Mouse (Mus musculus) neural tube, embryonic 10.5 days (tissue): Measurements from ENCODE around the gene Flywch2.
"Not testable (repeated sequence)": the region's sequence is repeated elsewhere in the genome, so short reads cannot be mapped to it uniquely, and the experiment has no call there.

Source experiments
- DNase-seq: peaks from one replicate; pipeline ENCODE4 v3.0.0-alpha.2; 2017; ENCODE audit warnings: low spot score; ENCODE audit errors: extremely low spot score

Gene Flywch2

DNA sequence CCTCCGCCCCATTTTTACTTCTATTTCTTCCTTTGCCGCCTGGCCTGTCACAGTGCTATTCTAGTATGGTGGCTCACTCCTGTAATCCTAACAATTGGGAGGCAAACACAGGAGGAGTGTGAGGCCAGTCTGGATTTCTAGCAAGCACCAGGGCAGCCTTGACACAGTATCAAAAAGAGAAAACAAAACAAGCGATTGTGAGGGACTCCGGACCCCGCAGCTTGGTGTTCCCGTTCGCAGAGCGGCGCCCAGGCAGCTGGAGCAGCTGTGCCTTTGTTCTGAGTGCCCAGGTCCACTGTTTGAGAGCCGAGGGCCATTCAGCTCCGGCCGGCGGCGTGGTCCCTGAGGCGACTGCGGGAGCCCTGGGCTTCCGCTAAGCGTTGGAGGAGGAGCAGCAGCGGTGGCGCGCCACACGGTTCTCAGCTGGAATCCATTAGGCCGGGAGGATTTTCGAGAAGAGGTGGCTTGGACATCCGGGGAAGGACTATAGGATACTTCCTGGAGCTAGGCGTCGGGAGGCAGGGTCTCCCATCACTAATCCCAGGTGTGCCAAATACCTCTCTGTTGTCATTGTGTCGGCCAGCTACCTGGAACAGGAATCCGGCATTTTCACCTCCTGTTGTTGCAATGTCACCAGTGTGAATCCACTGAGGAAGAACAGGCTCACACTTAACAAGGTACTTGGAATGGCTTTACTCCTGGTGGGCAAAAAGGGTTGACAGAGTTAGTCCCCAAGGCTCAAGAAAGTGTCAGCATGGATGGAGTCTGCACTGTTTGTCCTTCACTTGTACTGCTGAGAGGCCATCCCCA, 4.6 kb upstream of the Flywch2 start, which contains the start of gene Srrm2:
Gene Srrm2, plus strand, starts transcription at position 264 of the 810 bp plus-strand sequence.
- peak; percentile 83 for DNase-seq

DNA sequence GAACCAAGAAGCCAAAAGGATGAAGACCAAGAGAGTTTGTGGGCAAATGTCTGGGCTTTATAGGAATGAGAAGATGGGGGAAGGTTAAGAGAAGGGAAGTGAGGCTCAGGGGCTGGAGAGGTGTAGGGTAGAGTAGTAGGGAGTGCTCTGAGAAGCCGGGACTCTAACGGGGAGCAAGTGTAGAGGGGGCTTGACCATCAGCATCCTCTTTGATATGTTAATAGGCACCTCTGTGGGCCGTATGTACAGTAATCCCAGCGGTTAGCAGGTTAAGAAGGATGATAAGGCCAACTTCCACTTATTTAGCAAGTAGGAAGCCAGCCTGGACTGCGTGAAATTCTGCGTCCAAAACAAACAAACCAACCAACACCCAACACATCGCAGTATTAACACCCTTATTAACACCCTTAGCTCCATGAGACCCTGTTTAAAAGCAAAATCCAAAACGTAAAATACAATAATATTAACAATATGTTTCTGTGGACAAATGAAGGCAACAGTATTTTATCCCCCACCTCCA, 3.9 kb upstream of the Flywch2 start:
- no peak for DNase-seq

DNA sequence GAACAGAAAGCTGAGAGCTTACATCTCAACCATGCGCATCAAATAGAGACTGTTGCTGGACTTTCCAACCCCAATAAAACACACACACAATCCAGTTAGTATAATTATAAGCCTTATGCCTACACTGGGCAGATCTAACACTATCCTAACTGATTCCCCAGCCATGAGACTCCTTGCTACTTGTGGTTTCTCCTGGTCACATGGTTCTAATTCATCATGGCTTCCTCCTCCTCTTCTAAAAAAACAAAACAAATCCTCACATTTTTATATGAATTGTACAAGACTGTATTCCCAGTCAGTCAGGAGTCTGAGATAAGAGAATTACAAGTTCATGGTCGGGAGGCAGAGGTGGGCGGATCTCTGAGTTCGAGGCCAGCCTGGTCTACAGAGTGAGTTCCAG, 3.1 kb upstream of the Flywch2 start:
- DNase-seq = no peak

DNA sequence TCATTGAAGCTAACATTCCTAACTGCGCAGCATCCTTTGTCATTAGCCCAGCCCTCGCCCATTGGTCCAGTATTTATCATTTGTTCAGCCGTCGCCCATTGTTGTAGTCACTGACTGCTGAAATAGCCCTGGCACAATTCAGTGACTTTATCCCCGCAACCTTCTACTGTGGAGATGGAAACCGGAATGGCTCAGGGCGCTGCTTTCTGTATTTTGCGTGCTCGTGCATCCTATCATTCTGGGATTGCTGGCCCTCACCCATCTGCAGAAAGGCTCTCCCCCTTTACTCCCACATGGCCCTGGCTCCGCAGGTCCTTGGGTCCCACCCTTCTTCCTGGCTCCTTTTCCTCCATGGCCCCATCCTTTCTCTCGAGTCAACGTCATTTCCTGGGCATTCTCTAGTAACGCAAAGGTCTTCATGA, 640 bp upstream of the Flywch2 start:
- peak; percentile 44 for DNase-seq

DNA sequence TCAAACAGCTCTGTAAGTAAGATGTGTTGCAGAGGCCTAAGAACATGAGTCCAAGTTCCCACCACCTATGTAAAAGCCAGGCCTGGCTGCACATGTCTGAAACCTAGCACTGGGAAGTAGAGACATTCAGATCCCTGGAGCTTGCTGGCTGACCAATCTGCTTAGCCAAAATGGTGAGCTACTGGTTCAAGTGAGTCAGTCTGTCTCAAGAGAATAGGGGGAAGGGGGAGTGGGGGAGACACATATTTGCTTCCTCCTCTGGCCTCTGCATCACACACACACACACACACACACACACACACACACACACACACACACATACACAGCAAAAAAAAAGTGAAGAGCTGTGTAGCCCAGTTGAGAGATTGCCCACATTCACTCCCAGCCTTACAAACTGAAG, 2.5 kb downstream of the Flywch2 start:
- no peak for DNase-seq

DNA sequence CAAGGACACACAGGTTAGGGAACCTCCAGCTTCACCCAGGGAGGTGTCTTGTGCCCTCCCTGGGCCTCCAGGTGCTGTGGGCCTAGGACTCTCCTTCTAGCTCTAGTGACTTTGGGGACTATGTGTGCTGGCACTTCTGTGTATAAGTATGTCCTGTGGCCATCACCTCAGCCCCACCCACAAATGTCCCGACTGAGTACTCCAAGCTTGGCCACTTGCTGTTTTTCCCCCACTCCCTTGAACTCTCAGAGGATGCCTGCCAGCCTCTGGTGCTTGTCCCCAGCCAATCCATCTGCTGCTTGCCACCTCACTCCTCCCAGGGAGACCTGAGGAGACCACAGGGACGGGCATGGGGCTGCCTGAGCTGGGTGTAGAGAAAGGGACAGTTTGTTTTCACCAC, 7.4 kb downstream of the Flywch2 start:
- DNase-seq = no peak

DNA sequence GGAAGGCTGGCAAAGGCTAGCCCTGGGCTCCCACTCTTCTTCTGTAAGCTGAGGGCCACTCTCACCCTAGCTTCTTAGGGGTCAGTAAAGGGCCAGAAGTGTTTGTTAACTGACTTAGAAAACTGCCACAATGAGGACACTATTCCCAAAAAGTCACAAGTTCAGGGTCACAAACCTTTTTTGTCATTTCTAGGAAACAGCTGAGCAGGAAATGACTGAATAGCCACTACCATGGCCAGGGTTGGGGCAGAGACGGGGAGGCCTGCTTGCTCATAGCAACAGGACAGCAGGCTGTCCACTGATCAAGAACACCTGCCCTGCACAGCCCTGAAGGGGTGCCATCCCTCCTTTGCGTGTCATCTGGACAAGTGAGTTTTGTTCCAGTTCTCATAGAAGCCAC, 8.7 kb downstream of the Flywch2 start:
- no peak for DNase-seq

DNA sequence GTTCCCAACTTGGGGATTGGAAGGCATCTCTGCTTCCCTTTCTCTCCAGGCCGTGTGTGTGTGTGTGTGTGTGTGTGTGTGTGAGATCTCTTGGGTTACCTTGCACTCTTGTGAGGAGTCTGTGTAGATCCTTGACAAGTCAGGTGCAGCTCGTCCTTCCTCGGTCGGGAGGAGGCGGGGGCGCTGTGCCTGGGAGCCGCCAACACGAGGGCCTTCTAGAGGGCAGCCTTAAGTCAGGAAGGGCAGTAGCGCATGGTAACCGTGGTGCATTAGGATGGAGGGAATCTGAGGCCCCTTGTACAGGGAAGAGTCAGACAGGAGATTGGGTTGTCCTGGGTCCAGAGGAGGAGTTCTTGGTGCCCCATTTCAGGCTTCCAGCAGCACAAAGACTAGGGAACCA, 9.7 kb downstream of the Flywch2 start:
- no peak for DNase-seq

DNA sequence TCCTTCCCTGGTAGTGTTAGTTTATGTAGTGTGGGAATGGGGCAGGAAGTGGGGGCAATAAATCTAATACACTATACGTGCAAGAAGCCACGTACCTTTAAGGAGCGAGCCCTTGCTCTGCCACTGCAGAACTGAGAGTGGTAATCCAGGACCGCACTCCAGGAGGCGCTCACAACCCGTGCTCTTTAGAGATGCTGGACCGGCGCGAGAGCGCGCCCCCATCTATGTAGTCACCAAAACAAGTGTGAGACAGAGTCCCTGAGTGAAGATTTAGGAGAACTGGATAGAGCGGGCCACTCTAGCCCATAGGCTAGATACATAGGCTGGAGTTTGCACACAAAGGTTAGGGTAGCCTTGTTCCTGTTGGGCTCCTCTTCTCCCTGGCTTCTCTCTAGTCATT, 11.8 kb downstream of the Flywch2 start:
- peak; percentile 66 for DNase-seq

DNA sequence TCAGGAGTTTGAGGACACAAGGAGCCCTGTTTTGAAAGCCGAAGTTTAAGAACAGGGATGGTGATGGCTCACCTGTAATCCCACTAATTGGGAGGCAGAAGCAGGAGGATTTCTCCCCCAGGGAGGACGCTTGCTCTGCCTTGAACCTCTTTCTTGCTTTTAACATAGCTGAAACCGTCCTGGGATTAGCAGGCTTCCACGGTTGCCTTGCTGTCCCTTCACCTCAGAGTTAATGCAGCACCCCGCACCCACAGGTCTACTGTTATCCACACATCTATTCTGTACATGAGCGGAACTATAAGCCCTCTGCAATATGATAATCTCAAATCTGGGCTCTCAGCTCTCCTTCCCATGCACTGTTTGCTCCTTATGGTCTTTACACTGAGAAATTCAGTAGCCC, 12.2 kb downstream of the Flywch2 start:
- DNase-seq = no peak

DNA sequence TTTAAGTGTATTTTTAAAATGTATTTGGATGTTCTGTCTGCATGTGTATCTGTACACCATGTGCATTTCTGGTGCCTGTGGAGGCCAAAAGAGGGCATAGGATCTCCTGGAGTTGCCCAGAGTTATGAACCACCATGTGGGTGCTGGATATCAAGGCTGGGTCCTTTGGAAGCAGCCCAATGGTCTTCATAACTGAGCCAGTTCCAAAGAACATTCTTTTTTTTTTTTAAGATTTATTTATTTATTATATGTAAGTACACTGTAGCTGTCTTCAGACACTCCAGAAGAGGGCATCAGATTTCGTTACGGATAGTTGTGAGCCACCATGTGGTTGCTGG, 13.7 kb downstream of the Flywch2 start:
- DNase-seq = not testable (repeated sequence)

DNA sequence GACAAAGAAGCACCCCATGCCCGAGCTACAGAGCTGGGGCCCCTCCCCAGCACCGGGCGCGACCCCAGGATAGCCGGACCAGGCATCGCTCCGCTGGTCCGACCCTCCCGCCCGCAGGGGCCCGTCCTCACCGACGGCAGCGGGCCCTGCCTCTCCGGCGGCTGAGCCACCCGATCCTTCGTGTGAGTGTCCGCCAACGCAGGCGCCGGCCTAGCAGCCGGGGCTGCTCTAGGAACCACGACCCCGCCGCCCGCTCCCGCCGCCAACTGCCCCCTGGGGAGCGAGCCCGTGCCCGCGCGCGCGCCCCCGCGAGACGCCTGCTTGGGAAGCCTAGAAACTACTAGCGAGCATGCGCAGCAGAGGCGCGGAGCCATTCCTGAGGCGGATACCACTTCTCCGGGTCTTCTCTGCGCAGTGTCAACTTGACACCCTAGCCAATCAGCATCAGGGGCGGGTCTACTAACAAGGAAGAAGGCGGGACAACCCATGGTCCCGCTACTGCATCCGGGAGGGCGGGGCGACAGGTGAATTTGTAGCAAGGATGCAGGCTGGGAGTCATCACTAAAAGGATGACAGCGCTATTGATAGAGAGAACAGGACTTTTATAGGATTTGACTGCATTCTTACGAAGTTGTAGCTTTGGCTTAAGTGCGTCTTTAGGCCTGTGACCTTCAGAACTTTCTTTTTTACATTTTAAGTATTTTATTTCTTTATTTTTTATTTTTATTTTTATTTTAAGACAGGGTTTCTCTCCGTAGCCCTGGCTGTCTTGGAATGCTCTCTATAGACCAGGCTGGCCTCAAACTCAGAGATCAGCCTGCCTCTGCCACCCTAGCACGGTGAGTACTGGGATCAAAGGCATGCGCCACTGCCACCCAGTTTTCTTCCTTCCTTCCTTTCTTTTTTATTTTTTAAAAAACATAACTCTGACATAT, 14.3 kb downstream of the Flywch2 start, which contains the start of gene Flywch1:
Gene Flywch1, minus strand, starts transcription at position 319 of the 935 bp plus-strand sequence.
- DNase-seq = peak; percentile 100

DNA sequence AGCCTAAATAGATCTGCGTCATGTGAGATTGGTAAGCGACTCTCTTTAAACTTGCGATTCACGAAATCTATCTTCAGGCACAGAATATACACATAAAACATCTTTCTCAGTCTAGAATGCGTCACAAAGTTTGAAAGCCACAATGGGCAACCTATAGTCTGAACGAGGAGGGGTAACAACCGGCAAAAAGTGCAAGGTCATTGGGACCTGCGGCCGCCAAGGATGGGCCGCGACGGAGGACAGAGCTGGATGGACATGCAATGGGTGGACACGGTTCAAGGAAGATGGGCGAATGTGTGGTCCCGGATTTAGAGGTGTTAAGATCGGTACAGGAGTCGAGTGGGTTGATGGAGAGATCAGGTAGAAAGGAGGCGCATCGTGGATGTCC, 15.0 kb downstream of the Flywch2 start:
- no peak for DNase-seq

DNA sequence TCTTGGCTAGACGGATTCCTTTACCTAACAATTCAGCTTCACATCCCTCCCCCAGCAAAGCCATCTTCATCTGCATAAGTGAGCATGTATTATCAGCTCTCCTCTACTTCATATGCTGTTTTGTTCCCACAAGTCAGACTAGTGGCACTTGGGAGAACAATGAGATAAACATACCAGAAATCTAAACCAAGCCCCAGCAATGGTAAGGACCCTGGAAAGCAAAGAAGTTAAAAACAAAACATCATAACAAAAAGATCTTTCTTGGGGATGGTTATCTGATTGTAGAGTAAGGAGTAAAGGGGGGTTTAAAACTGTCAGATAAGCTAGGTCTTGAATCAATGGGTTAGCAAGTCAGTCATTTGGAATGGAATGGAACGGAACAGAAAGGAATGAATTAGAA, 15.4 kb downstream of the Flywch2 start:
- no peak for DNase-seq

DNA sequence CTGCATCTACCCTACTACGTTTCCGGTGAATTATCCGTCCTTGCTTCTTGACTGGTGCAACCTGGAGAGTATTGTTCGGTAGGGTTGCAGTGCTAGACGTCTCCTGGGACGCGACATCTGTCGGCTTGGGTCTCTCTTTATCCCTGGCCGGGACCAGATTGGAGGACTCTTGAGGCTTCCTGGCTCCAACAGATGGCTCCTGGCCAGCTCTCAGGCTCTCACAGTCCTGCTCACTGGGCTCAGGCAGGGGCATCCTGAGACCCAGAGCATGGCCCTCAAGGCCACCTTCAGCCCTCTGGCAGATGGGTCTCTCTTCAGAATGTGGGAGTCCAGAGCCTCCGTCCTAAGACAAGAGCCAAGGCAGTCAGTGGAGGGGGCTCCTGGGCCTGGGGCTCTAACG, 22.9 kb downstream of the Flywch2 start:
- no peak for DNase-seq

DNA sequence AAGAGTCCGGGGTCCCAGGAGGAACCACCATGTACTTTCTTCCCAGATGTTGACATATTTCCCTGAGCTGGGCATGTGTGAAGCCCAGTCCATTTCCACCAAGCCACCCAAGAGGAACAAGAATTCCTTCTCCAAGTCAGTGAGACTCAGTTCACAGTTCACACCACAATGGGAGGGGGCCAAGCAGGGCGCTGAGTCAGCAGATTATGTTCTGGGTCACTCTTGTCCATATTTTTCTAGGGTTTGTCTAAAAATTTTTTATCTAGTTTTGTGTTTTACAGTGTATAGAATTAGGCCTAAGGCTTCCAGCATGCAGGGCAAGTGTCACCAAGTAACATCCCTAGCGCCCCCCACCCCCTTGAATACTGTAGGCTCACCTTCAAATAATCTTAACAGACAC, 24.7 kb downstream of the Flywch2 start:
- DNase-seq = no peak

DNA sequence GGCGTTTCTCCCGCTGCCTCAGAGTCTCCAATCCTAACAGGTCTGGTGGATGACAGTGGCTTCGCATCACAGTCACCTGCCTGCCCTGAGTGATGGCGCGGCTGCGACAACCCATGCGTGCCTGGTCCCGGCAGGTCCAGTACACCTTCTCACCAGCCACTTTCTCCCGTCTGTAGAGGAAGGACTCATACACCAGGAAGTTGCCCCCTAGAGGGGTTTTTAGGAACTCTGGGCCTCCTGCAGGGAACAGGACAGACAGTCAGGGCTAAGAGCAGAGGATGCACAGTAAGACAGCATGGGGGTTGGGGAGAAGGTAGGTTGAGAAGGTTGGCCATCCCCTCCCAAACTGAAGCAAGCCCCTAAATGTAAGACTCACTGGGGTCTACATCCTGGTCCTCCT, 25.6 kb downstream of the Flywch2 start:
- no peak for DNase-seq

DNA sequence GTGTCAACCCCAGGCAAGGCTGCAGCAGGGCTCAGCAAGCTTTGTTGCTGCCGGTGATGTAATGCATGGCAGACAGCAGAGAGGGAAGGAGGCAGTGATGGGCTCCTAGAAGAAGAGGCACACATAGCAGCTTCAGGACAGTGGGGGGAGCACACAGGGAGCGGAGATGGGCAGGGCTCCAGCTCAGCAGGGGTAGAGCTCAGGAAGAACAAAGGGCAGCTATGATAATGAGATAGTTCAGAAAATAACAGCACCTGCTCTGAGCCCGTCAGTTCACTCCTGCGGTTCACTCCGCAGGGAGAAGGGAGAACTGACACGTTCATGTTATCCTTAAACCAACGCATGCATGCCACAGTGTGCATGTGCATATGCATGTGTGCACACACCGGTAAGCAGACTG, 27.1 kb downstream of the Flywch2 start:
- DNase-seq = no peak

DNA sequence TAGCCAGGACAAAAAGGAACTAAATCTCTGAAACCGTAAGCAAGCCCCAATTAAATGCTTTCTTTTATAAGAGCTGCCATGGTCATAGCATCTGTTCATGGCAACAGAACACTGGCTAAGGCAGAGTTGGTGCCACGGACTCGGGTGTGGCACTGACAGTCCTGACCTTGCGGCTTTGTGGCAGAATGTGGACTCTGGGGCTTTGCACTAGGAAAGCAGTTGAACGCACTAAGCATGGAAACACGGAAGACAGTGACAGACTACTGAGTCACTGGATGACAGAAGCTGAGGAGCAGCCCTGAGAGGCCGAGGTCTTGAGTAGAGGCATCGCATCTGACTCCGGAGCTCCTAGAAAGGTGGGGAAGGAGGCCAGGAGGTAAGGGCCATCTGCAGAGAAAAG, 28.3 kb downstream of the Flywch2 start:
- DNase-seq = no peak

DNA sequence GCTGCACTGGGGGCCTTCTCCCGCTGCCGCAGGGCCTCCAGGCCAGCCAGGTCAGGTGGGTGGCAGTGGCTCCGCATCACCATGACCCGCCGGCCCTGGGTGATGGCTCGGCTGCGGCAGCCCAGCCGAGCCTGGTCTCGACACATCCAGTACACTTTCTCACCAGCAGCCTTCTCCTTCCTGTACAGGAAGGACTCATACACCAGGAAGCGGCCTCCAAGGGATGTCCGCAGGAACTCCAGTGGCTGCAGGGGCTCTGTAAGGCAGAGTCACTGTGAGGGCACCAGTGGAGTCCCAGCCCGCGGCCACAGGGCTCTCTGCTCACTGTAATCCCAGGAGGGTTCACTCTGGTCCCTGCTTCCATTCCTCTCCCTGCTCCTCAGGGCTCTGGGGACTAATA, 30.2 kb downstream of the Flywch2 start:
- DNase-seq = no peak

DNA sequence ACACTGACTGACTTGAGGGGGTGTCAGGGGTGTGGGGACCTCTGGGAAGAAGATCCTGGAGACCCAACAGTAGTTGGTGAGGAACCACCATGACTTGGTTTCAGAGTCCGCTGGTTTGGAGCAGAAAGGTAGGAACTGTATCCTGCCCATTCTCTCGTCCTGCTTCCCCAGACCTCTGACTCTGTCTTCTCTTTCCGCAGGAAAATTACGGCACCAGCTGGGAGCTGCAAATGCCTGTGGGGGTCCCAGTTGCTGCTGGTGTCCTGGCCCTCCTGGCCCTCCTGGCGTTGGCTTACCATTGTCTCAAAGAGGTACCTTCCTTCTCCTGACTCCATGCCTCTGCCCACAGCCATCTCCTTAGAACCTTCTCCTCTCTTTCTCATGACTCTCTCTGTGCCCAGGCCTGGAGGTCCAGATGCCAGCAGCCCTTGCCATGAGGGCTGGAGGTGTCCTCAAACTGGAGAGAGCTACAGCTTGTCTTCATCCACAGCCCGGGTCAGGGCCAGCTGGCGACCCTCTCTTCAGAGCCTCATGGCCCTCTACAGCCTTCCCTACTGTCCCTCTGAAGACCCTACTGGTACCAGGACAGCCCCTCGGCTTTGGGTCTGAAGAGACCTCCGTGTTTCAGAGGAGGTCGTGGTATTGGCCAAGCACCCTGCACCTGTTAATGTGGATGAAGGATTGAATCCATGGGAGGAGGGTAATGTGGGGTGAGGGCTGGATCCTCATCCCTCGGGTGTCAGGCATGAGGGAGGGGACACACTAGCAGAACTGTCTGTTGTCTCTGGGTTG, 36.3 kb downstream of the Flywch2 start:
- no peak for DNase-seq
